Comparison of ENCODE assay signal across 6 mouse cellular contexts in the genomic region with DNA sequence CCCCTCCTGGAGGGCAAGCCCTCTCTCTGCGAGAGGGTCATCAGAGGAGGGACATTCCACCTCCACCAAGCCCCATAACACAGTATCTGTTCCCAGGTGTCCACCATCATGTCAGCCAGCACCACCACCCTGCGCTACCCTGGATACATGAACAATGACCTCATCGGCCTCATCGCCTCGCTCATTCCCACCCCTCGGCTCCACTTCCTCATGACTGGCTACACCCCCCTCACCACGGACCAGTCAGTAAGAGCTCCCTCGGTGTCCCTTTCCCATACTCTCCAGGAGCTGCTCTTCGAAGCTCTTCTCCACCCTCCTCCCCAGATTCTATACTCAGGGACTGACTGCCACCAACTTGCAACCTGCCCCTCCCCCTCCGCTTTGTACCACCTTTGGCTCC. TPM values are rescaled to one million over a fixed set of nuclear protein-coding genes. Genes with fewer than 3 reads are reported as not detected.
"Had no signal": no experiment of that assay in that cellular context is flagged by ENCODE, and none has a peak within 500 bp of the region (broad histone marks: within the 10 kb centered on the region; RNA-seq: fewer than 3 reads in every experiment).

No protein-coding gene starts in this region.

RNA-seq across cellular contexts. Expression of a gene that starts 4.4 kb away (rescaled TPM):
- total RNA-seq: liver, adult 2 months; megakaryocyte progenitor cell, adult 5-6 weeks; megakaryocyte, adult 5-6 weeks; megakaryocyte-erythroid progenitor cell, adult 5-6 weeks; monocyte, adult 5-6 weeks had no signal

RNA-seq across cellular contexts. Expression of a gene that starts 10.2 kb away (rescaled TPM):
- total RNA-seq: megakaryocyte-erythroid progenitor cell, adult 5-6 weeks had no signal

RNA-seq across cellular contexts. Expression of a gene that starts 11.0 kb away (rescaled TPM):
- total RNA-seq: megakaryocyte-erythroid progenitor cell, adult 5-6 weeks had no signal

RNA-seq across cellular contexts. Expression of a gene that starts 15.1 kb away (rescaled TPM):
- total RNA-seq: left cerebral cortex, postnatal 4 days; liver, adult 2 months; megakaryocyte progenitor cell, adult 5-6 weeks; megakaryocyte-erythroid progenitor cell, adult 5-6 weeks had no signal
